Mouse (Mus musculus) E14TG2a.4 (cell line): ENCODE results near the gene Wnt4.
A peak's percentile ranks its signal among the peaks of the same experiment; 100 is the strongest.

Experiments
- H3K27me3 ChIP-seq: 2 replicates; pipeline ENCODE4 v1.6.1; 2014; ENCODE audit warnings: low read length, control low read depth; ENCODE audit not compliant: insufficient read depth
- H3K36me3 ChIP-seq: 2 replicates; pipeline ENCODE4 v1.6.1; 2014; ENCODE audit warnings: low read length, control low read depth; ENCODE audit not compliant: insufficient read depth
- H3K4me1 ChIP-seq: replicated peaks from 2 replicates; pipeline ENCODE4 v1.6.1; 2014; ENCODE audit warnings: low read depth, low read length, control low read depth
- H3K4me3 ChIP-seq: replicated peaks from 2 replicates; pipeline ENCODE4 v1.5.1; 2014; ENCODE audit warnings: mild to moderate bottlenecking, low read length
- H3K9me3 ChIP-seq: 2 replicates; pipeline ENCODE4 v1.6.1; 2014; ENCODE audit warnings: low read length, control low read depth
- CTCF ChIP-seq: conservative IDR thresholded peaks from 2 replicates; pipeline ENCODE4 v1.5.1; 2014; ENCODE audit warnings: low read length
- NANOG ChIP-seq: IDR thresholded peaks from 2 replicates; pipeline ENCODE4 v1.6.1; 2014; ENCODE audit warnings: borderline replicate concordance, low read length, mixed read lengths
- POU5F1 ChIP-seq: IDR thresholded peaks from 2 replicates; pipeline ENCODE4 v1.6.1; 2014; ENCODE audit warnings: low read length, borderline replicate concordance

Wnt4 gene

DNA sequence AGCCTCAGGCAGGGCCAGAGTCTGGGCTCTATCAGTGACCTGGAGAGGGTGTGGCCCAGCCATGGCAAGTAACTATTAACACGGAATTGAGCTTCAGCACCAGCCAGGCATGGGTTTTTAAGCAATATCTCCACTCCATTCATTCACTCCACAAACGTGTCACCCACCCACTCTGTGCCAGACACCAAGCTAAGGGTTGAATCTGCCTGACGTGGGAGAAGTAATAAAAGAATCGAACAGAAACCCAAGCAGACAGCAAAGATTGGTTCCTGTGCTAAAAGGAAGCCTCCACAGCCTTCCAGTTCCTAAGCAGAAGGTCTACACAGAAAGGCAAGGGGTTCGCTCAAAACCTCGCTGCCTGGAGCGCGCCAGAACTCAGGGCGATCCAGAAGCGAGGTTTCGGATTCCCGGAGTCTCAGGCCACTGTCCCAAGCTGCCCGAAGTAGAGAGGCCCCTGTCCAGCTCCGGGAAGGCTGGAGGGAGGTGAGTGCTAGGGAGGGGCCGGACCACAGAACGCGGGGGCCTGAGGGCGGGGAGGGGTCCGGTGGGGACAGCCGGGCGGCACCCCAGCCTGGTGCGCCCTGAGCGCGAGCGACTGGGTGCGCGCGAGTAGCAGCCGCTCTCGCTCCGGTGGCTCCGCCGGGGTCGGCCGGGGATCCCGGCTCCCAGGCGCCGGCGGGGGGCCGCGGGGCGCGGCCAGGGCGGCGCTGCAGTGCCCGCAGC is 685 bp upstream of the Wnt4 start:
- Histone ChIP-seq H3K27me3 (peaks cover 75% of the 10 kb centered on the region), H3K36me3 (no peaks in the 10 kb centered on the region), H3K4me3 (peak overlapping the region; percentile 81), H3K9me3 (peaks cover 17% of the 10 kb centered on the region), H3K4me1 (peaks cover 25% of the 10 kb centered on the region)
- TF ChIP-seq NANOG = no peak
- TF ChIP-seq POU5F1 = no peak
- no peak for TF ChIP-seq CTCF

DNA sequence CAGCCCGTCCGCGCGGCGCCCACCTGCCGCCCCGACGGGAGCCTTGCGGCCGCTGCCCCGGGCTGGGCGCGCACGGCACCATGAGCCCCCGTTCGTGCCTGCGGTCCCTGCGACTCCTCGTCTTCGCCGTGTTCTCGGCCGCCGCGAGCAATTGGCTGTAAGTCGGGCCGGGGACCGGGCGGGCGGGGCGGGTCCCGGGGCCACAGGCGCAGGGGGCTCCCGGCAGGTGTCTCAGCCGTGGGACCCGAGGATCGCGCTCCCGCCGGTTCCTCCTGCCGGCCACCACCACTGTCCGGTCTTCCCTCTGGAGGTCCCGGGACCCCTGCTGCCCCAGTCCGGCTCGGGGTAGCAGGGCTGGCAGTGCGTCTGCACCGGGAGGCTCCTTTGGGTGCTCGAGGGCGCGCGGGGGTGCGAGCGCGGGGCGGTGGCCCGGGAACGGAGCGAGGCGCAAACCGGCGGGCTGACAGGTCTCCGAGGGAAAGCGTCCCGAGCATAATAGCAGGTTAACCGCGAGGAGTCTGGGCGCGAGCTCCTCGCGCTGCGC is 383 bp downstream of the Wnt4 start:
- Histone ChIP-seq H3K36me3 (no peaks in the 10 kb centered on the region), H3K9me3 (peaks cover 17% of the 10 kb centered on the region), H3K4me3 (peak overlapping the region; percentile 81), H3K27me3 (peaks cover 84% of the 10 kb centered on the region), H3K4me1 (peaks cover 32% of the 10 kb centered on the region)
- no peak for TF ChIP-seq NANOG
- TF ChIP-seq POU5F1 = no peak
- TF ChIP-seq CTCF = no peak

DNA sequence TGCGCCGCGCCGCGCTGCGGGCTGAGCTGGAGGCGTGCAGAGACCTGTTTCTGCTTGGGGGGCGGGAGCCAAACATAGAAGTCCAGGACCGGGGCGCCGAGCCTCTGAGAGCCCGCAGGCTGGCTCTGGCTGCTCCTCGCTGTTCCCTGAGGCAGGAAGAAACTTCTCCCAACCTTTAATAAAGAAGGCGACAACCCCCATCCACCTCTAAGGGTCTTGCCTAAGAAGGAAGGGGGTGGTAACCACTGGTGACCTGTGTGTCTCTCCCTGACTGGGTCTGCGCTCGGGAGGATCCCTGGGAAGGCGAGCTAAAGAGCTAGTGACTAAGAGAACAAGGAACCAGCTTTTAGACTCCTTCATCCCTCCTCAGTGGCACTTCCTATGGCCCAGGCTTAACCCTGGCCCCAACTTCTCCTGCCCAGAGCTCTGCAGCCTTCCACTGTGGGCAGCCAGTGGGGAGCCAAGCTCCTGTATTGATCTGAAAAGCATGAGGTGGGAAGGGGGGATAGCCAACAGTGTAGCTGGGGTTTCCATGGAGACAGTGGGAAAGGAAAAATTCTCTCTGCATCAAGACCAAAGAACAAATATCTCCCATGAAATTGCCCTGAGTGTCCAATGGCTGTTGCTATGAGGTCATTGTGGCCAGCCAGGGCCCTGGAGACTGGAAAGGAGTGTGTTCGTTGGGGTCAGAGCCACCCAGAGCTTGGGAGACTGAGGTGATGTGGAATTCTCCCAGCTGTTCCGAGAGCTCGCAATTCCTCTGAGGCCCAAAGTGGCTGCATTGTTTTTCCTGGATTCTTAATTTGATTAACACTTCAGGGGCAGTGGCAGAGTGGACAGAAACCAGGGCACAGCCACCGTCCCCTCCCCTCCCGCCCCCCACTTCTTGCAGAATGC is 1.1 kb downstream of the Wnt4 start:
- TF ChIP-seq CTCF (no peak), NANOG (no peak), POU5F1 (no peak)
- Histone ChIP-seq H3K27me3 (peaks cover 86% of the 10 kb centered on the region), H3K4me3 (peak overlapping the region; percentile 81), H3K4me1 (peaks cover 38% of the 10 kb centered on the region), H3K9me3 (peaks cover 13% of the 10 kb centered on the region), H3K36me3 (no peaks in the 10 kb centered on the region)

DNA sequence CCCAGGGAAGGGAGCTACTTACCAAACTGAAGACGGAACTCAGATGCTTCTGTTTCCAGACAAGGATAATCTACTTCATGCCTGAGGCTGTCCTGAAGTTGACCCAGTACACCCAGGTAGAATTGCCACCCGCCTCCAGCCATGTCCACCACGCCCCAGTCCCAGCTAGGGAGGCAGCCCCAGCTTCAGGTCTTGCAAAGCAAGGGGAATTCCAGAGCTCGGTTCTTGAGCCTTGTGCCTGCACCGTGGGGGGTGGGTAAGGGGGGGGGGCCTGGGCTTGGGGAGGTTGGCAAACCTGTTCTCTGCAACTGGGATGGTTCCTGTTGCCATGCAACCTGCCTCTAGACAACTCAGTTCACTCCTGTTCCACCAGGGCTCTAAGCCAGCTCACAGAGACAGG is 2.1 kb downstream of the Wnt4 start:
- Histone ChIP-seq H3K4me3 (no peak overlapping the region), H3K27me3 (peaks cover 89% of the 10 kb centered on the region), H3K4me1 (peaks cover 45% of the 10 kb centered on the region), H3K36me3 (no peaks in the 10 kb centered on the region), H3K9me3 (peaks cover 4% of the 10 kb centered on the region)
- TF ChIP-seq CTCF = no peak
- TF ChIP-seq NANOG = no peak
- TF ChIP-seq POU5F1 = no peak

DNA sequence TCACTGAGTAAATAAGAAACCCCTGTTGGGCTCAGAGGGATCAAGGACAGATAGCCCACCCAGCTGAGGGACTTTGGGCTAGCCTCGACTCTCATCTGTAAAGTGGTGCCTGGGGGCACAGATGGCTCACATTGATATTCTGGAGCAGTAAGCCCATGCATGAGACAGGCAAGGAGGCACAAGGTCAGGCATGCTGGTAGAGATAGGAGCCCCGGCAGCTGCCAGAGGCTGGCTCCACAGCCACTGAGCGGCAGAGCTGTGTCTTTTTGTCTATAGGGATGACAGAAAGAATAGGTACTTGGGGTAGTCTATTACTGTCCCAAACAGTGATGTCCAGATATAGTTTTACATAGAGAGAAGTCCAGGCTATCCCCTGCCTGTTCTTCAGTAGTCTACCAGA is 4.0 kb downstream of the Wnt4 start:
- H3K9me3 ChIP-seq = no peaks in the 10 kb centered on the region
- H3K27me3 ChIP-seq = peaks cover 81% of the 10 kb centered on the region
- no peak overlapping the region for H3K4me3 ChIP-seq
- H3K4me1 ChIP-seq = peaks cover 42% of the 10 kb centered on the region
- no peak for TF ChIP-seq CTCF
- no peak for TF ChIP-seq NANOG
- TF ChIP-seq POU5F1 = no peak
- H3K36me3 ChIP-seq = no peaks in the 10 kb centered on the region

DNA sequence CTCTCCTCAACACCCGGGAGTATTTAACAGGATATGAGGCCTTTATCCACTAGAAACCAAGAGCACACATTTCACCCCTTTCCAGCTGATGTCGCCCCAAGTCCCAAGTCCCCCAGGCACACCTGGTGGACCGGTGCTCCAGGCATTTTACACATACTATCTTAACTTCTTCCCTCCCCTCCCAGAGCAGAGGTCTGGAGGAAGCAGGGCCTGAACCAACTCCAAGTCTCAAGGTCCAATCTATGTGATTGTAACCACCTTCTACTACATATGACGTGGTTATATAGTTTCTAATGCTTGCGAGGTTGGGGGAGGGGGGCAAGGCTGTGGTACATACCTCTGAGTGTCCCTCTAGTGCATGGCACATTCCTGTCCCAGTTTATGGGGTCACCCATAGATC is 4.8 kb downstream of the Wnt4 start:
- Histone ChIP-seq H3K4me3 (no peak overlapping the region), H3K36me3 (no peaks in the 10 kb centered on the region), H3K27me3 (peaks cover 75% of the 10 kb centered on the region), H3K9me3 (no peaks in the 10 kb centered on the region), H3K4me1 (peaks cover 37% of the 10 kb centered on the region)
- no peak for TF ChIP-seq POU5F1
- TF ChIP-seq NANOG = no peak
- TF ChIP-seq CTCF = no peak

DNA sequence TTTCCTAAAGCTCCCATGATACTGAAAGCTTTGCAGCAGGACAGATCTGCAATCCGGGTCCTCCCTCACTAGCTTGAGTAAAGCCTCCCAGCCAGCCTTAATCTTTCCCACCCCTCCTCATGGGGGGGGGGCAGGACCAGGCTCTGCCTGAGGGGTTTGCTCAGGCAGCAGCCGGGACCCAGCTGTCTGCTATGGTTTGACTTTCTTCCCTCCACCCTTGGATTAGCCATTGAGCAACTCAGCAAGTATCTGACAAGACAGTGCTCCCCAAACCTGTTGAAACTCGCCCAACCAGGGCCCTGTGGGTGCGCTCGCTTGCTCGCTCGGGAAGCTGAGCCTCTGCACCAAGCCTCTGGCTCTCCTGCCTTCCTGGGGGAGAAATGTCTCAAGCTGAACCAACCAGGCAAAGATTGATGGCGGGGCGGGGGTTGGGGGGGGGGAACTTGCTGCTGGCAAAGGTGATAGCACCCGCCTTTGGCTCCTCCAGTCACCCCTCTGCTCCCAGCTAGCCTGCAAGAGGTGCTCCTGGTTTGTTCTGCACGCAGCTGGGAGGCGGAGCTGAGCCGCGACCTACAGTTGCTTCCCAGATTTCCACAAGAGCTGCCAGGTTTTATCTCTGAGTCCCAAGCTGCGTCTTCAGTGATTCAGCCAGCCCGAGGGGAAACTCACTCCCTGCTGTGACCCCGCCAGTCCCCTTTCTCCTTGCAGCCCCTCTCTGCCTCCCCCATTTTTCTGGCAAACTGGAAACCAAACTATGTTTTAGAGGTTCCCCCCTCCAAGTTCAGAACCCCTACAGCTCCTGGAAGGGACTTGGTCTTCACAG is 5.5 kb downstream of the Wnt4 start:
- Histone ChIP-seq H3K27me3 (peaks cover 72% of the 10 kb centered on the region), H3K36me3 (no peaks in the 10 kb centered on the region), H3K4me3 (peak overlapping the region; percentile 26; the same call in 1 of the 2 replicates), H3K9me3 (no peaks in the 10 kb centered on the region), H3K4me1 (peaks cover 37% of the 10 kb centered on the region)
- TF ChIP-seq POU5F1 = no peak
- TF ChIP-seq NANOG = no peak
- TF ChIP-seq CTCF = no peak

DNA sequence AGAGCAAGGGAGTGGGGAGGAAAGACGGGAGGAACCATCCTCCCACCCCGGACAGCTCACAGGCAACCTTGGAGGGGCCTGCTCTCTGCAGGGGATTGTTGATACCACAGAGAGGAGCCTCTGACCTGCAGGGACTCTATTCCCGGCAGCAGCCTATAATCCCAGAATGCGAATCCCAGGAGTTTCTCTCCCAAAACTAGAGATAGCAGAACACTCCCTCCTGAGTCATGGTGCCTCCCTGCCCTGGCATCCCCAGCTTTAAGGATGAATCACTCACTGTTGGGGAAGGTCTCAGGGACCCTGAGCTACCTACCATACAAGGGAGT is 6.1 kb downstream of the Wnt4 start:
- Histone ChIP-seq H3K36me3 (no peaks in the 10 kb centered on the region), H3K27me3 (peaks cover 66% of the 10 kb centered on the region), H3K4me3 (peak overlapping the region; percentile 26; the same call in 1 of the 2 replicates), H3K4me1 (peaks cover 34% of the 10 kb centered on the region), H3K9me3 (no peaks in the 10 kb centered on the region)
- no peak for TF ChIP-seq POU5F1
- no peak for TF ChIP-seq NANOG
- no peak for TF ChIP-seq CTCF
